Mouse (Mus musculus) T-cell, adult 66 days (primary cell): ENCODE data around the gene Adamts17. TPM values are rescaled to one million over a fixed set of nuclear protein-coding genes. Genes with fewer than 3 reads are reported as not detected.

ENCODE experiments used
- total RNA-seq, 2 experiments: library from RNA; stranded (reverse); gene quantifications; 3 replicates in 1 of 2; 4 replicates in 1 of 2; pipeline ENCODE4 v1.2.4; 2023

Gene Adamts17
- 1 to 10 TPM; 2.1 to 2.9 TPM for total RNA-seq

GRCm38 (mm10) chr7:66839463-66840007 is at the start of gene Adamts17:
Gene Adamts17, plus strand, starts transcription at chr7:66839735.

Other genes with a start within 250 kb of the Adamts17 start
- gene Asb7, start 150.1 kb upstream of the Adamts17 start, total RNA-seq = 10 to 100 TPM; 12.7 to 16.8 TPM
- gene Lins1, start 149.8 kb upstream of the Adamts17 start, total RNA-seq = 10 to 100 TPM in 1 of 2 experiments, 1 to 10 TPM in 1; 8.7 to 10.5 TPM
- gene Cers3, start 96.2 kb upstream of the Adamts17 start, total RNA-seq = not detected